Mouse (Mus musculus): ENCODE results near the gene Smarcad1. TPM values are rescaled to one million over a fixed set of nuclear protein-coding genes. Genes with fewer than 3 reads are reported as not detected.
"Not testable (repeated sequence)": the region's sequence is repeated elsewhere in the genome, so short reads cannot be mapped to it uniquely, and the experiment has no call there.

Smarcad1 gene
- total RNA-seq (2015) (51.2 and 71.6 TPM in 2 replicates), total RNA-seq (2017) (56.6 and 79.8 TPM in 2 replicates)

- peak; percentile 96 for ATAC-seq (replicated peaks; ENCODE audit: poor library complexity)
Measured at GRCm38 (mm10) chr6:65042491-65043171, at the start of gene Smarcad1. TSS of gene Smarcad1 (plus strand) at chr6:65042583.

- ATAC-seq (replicated peaks; ENCODE audit: poor library complexity): peak; percentile 95
Measured at GRCm38 (mm10) chr6:64996824-64997421, 45.5 kb upstream of the Smarcad1 start.

GRCm38 (mm10) chr6:64997805-64998204 is 44.6 kb upstream of the Smarcad1 start:
- ATAC-seq (replicated peaks; ENCODE audit: poor library complexity): no peak

GRCm38 (mm10) chr6:65000757-65001156 is 41.6 kb upstream of the Smarcad1 start:
- ATAC-seq (replicated peaks; ENCODE audit: poor library complexity): not testable (repeated sequence)

GRCm38 (mm10) chr6:65002196-65002595 is 40.2 kb upstream of the Smarcad1 start:
- no peak for ATAC-seq (replicated peaks; ENCODE audit: poor library complexity)

- ATAC-seq (replicated peaks; ENCODE audit: poor library complexity): no peak
Measured at GRCm38 (mm10) chr6:65008836-65009235, 33.5 kb upstream of the Smarcad1 start.

- ATAC-seq (replicated peaks; ENCODE audit: poor library complexity): no peak
Measured at GRCm38 (mm10) chr6:65011444-65011990, 30.9 kb upstream of the Smarcad1 start.

- ATAC-seq (replicated peaks; ENCODE audit: poor library complexity): no peak
Measured at GRCm38 (mm10) chr6:65012142-65012541, 30.2 kb upstream of the Smarcad1 start.

GRCm38 (mm10) chr6:65017566-65017965 is 24.8 kb upstream of the Smarcad1 start:
- no peak for ATAC-seq (replicated peaks; ENCODE audit: poor library complexity)

GRCm38 (mm10) chr6:65018966-65019365 is 23.4 kb upstream of the Smarcad1 start:
- ATAC-seq (replicated peaks; ENCODE audit: poor library complexity): not testable (repeated sequence)

- ATAC-seq (replicated peaks; ENCODE audit: poor library complexity): no peak
Measured at GRCm38 (mm10) chr6:65021883-65022282, 20.5 kb upstream of the Smarcad1 start.

GRCm38 (mm10) chr6:65023053-65023452 is 19.3 kb upstream of the Smarcad1 start:
- no peak for ATAC-seq (replicated peaks; ENCODE audit: poor library complexity)

GRCm38 (mm10) chr6:65024668-65025067 is 17.7 kb upstream of the Smarcad1 start:
- no peak for ATAC-seq (replicated peaks; ENCODE audit: poor library complexity)

- no peak for ATAC-seq (replicated peaks; ENCODE audit: poor library complexity)
Measured at GRCm38 (mm10) chr6:65025130-65025529, 17.3 kb upstream of the Smarcad1 start.

- no peak for ATAC-seq (replicated peaks; ENCODE audit: poor library complexity)
Measured at GRCm38 (mm10) chr6:65034661-65035060, 7.7 kb upstream of the Smarcad1 start.

- no peak for ATAC-seq (replicated peaks; ENCODE audit: poor library complexity)
Measured at GRCm38 (mm10) chr6:65035469-65035868, 6.9 kb upstream of the Smarcad1 start.

- no peak for ATAC-seq (replicated peaks; ENCODE audit: poor library complexity)
Measured at GRCm38 (mm10) chr6:65041932-65042331, 451 bp upstream of the Smarcad1 start.

- ATAC-seq (replicated peaks; ENCODE audit: poor library complexity): peak; percentile 23
Measured at GRCm38 (mm10) chr6:65043241-65043640, 858 bp downstream of the Smarcad1 start.

- peak; percentile 77 for ATAC-seq (replicated peaks; ENCODE audit: poor library complexity)
Measured at GRCm38 (mm10) chr6:65049100-65049499, 6.7 kb downstream of the Smarcad1 start.

- ATAC-seq (replicated peaks; ENCODE audit: poor library complexity): no peak
Measured at GRCm38 (mm10) chr6:65056620-65057019, 14.2 kb downstream of the Smarcad1 start.

- ATAC-seq (replicated peaks; ENCODE audit: poor library complexity): peak; percentile 83
Measured at GRCm38 (mm10) chr6:65057137-65057536, 14.8 kb downstream of the Smarcad1 start.

GRCm38 (mm10) chr6:65061049-65061448 is 18.7 kb downstream of the Smarcad1 start:
- no peak for ATAC-seq (replicated peaks; ENCODE audit: poor library complexity)

Data from megakaryocyte progenitor cell, adult 5-6 weeks (primary cell).